Mouse (Mus musculus): Measurements from ENCODE around the gene Fbln1. TPM values are rescaled to one million over a fixed set of nuclear protein-coding genes. Genes with fewer than 3 reads are reported as not detected.

Fbln1 gene
- polyA plus RNA-seq, 1 experiment from 2014 or later = 119 TPM

- no peak for DNase-seq (ENCODE audit: low spot score)
- Histone ChIP-seq H3K9ac (ENCODE audit: low read depth, low read length) (no peak overlapping the region), H3K27me3 (ENCODE audit: control insufficient read depth, insufficient read depth, low read length) (no peaks in the 10 kb centered on the region), H3K4me1 (replicated peaks; ENCODE audit: control insufficient read depth, insufficient read depth, low read length) (no peaks in the 10 kb centered on the region), H3K36me3 (ENCODE audit: control insufficient read depth, insufficient read depth, low read length) (peaks cover 5% of the 10 kb centered on the region; the same call in 1 of the 2 replicates), H3K4me3 (ENCODE audit: low read depth, low read length) (no peak overlapping the region), H3K4me2 (replicated peaks; ENCODE audit: low read depth, low read length) (no peak overlapping the region), H3K9me3 (ENCODE audit: control insufficient read depth, low read length) (no peaks in the 10 kb centered on the region), H3K27ac (ENCODE audit: low read depth, low read length) (no peak overlapping the region)
- ATAC-seq (ENCODE audit: low FRiP score) = no peak
- WGBS = 78% methylated on average over 7 of the region's 7 CpGs
These were observed 21.1 kb downstream of the Fbln1 start for GRCm38 (mm10) chr15:85226841-85227240.

- Histone ChIP-seq H3K4me3 (ENCODE audit: low read depth, low read length) (no peak overlapping the region), H3K9ac (ENCODE audit: low read depth, low read length) (no peak overlapping the region), H3K4me1 (replicated peaks; ENCODE audit: control insufficient read depth, insufficient read depth, low read length) (no peaks in the 10 kb centered on the region), H3K36me3 (ENCODE audit: control insufficient read depth, insufficient read depth, low read length) (peaks cover 5% of the 10 kb centered on the region; the same call in 1 of the 2 replicates), H3K27ac (ENCODE audit: low read depth, low read length) (no peak overlapping the region), H3K27me3 (ENCODE audit: control insufficient read depth, insufficient read depth, low read length) (no peaks in the 10 kb centered on the region), H3K4me2 (replicated peaks; ENCODE audit: low read depth, low read length) (no peak overlapping the region), H3K9me3 (ENCODE audit: control insufficient read depth, low read length) (no peaks in the 10 kb centered on the region)
- 88% methylated on average over 3 of the region's 3 CpGs for WGBS
- DNase-seq (ENCODE audit: low spot score) = no peak
- no peak for ATAC-seq (ENCODE audit: low FRiP score)
These were observed 22.8 kb downstream of the Fbln1 start for GRCm38 (mm10) chr15:85228568-85228967.

GRCm38 (mm10) chr15:85229960-85230535 is 24.3 kb downstream of the Fbln1 start:
- 0 out of 2 replicates have a peak, but pooled peaks cover 3% of the 10 kb centered on the region for H3K36me3 ChIP-seq (ENCODE audit: control insufficient read depth, insufficient read depth, low read length)
- no peak for ATAC-seq (ENCODE audit: low FRiP score)
- 92% methylated on average over 13 of the region's 13 CpGs for WGBS

GRCm38 (mm10) chr15:85230613-85231012 is 24.9 kb downstream of the Fbln1 start:
- no peak for DNase-seq (ENCODE audit: low spot score)
- 93% methylated on average over 14 of the region's 14 CpGs for WGBS

More at GRCm38 (mm10) chr15:85229960-85230535, 24.3 kb downstream of the Fbln1 start:
- Histone ChIP-seq H3K4me1 (replicated peaks; ENCODE audit: control insufficient read depth, insufficient read depth, low read length) (no peaks in the 10 kb centered on the region), H3K27ac (ENCODE audit: low read depth, low read length) (no peak overlapping the region), H3K9ac (ENCODE audit: low read depth, low read length) (no peak overlapping the region), H3K4me2 (replicated peaks; ENCODE audit: low read depth, low read length) (no peak overlapping the region), H3K4me3 (ENCODE audit: low read depth, low read length) (no peak overlapping the region), H3K27me3 (ENCODE audit: control insufficient read depth, insufficient read depth, low read length) (no peaks in the 10 kb centered on the region), H3K9me3 (ENCODE audit: control insufficient read depth, low read length) (no peaks in the 10 kb centered on the region)
- no peak for DNase-seq (ENCODE audit: low spot score)

GRCm38 (mm10) chr15:85231443-85232255 is 25.9 kb downstream of the Fbln1 start:
- 0 out of 2 replicates have a peak, but pooled peaks cover 3% of the 10 kb centered on the region for H3K36me3 ChIP-seq (ENCODE audit: control insufficient read depth, insufficient read depth, low read length)

More at GRCm38 (mm10) chr15:85230613-85231012, 24.9 kb downstream of the Fbln1 start:
- H3K27me3 ChIP-seq (ENCODE audit: control insufficient read depth, insufficient read depth, low read length) = no peaks in the 10 kb centered on the region
- H3K4me2 ChIP-seq (replicated peaks; ENCODE audit: low read depth, low read length) = no peak overlapping the region
- H3K4me3 ChIP-seq (ENCODE audit: low read depth, low read length) = no peak overlapping the region
- H3K27ac ChIP-seq (ENCODE audit: low read depth, low read length) = no peak overlapping the region
- no peak for ATAC-seq (ENCODE audit: low FRiP score)
- 0 out of 2 replicates have a peak, but pooled peaks cover 3% of the 10 kb centered on the region for H3K36me3 ChIP-seq (ENCODE audit: control insufficient read depth, insufficient read depth, low read length)
- H3K4me1 ChIP-seq (replicated peaks; ENCODE audit: control insufficient read depth, insufficient read depth, low read length) = no peaks in the 10 kb centered on the region
- no peaks in the 10 kb centered on the region for H3K9me3 ChIP-seq (ENCODE audit: control insufficient read depth, low read length)
- H3K9ac ChIP-seq (ENCODE audit: low read depth, low read length) = no peak overlapping the region

GRCm38 (mm10) chr15:85232256-85232535 is 26.4 kb downstream of the Fbln1 start:
- ATAC-seq (ENCODE audit: low FRiP score) (no peak), DNase-seq (ENCODE audit: low spot score) (no peak)
- no peaks in the 10 kb centered on the region for H3K27me3 ChIP-seq (ENCODE audit: control insufficient read depth, insufficient read depth, low read length)
- H3K4me2 ChIP-seq (replicated peaks; ENCODE audit: low read depth, low read length) = no peak overlapping the region
- H3K27ac ChIP-seq (ENCODE audit: low read depth, low read length) = no peak overlapping the region
- H3K9me3 ChIP-seq (ENCODE audit: control insufficient read depth, low read length) = no peaks in the 10 kb centered on the region
- H3K4me1 ChIP-seq (replicated peaks; ENCODE audit: control insufficient read depth, insufficient read depth, low read length) = no peaks in the 10 kb centered on the region
- H3K4me3 ChIP-seq (ENCODE audit: low read depth, low read length) = no peak overlapping the region
- WGBS = 98% methylated on average over 4 of the region's 4 CpGs
- H3K9ac ChIP-seq (ENCODE audit: low read depth, low read length) = no peak overlapping the region
- 0 out of 2 replicates have a peak, but pooled peaks cover 3% of the 10 kb centered on the region for H3K36me3 ChIP-seq (ENCODE audit: control insufficient read depth, insufficient read depth, low read length)

More at GRCm38 (mm10) chr15:85231443-85232255, 25.9 kb downstream of the Fbln1 start:
- no peak overlapping the region for H3K4me2 ChIP-seq (replicated peaks; ENCODE audit: low read depth, low read length)
- no peak overlapping the region for H3K4me3 ChIP-seq (ENCODE audit: low read depth, low read length)
- ATAC-seq (ENCODE audit: low FRiP score) (no peak), DNase-seq (ENCODE audit: low spot score) (peak; percentile 86)
- WGBS = 88% methylated on average over 13 of the region's 13 CpGs
- H3K27ac ChIP-seq (ENCODE audit: low read depth, low read length) = no peak overlapping the region
- H3K9me3 ChIP-seq (ENCODE audit: control insufficient read depth, low read length) = no peaks in the 10 kb centered on the region
- no peaks in the 10 kb centered on the region for H3K4me1 ChIP-seq (replicated peaks; ENCODE audit: control insufficient read depth, insufficient read depth, low read length)
- no peak overlapping the region for H3K9ac ChIP-seq (ENCODE audit: low read depth, low read length)
- H3K27me3 ChIP-seq (ENCODE audit: control insufficient read depth, insufficient read depth, low read length) = no peaks in the 10 kb centered on the region

- 0 out of 2 replicates have a peak, but pooled peaks cover 3% of the 10 kb centered on the region for H3K36me3 ChIP-seq (ENCODE audit: control insufficient read depth, insufficient read depth, low read length)
- ATAC-seq (ENCODE audit: low FRiP score) (no peak), DNase-seq (ENCODE audit: low spot score) (no peak)
- H3K4me2 ChIP-seq (replicated peaks; ENCODE audit: low read depth, low read length) = no peak overlapping the region
- no peaks in the 10 kb centered on the region for H3K9me3 ChIP-seq (ENCODE audit: control insufficient read depth, low read length)
- 92% methylated on average over 25 of the region's 25 CpGs for WGBS
- H3K4me1 ChIP-seq (replicated peaks; ENCODE audit: control insufficient read depth, insufficient read depth, low read length) = no peaks in the 10 kb centered on the region
- H3K4me3 ChIP-seq (ENCODE audit: low read depth, low read length) = no peak overlapping the region
- H3K27me3 ChIP-seq (ENCODE audit: control insufficient read depth, insufficient read depth, low read length) = no peaks in the 10 kb centered on the region
- no peak overlapping the region for H3K9ac ChIP-seq (ENCODE audit: low read depth, low read length)
- H3K27ac ChIP-seq (ENCODE audit: low read depth, low read length) = no peak overlapping the region
These were observed 26.9 kb downstream of the Fbln1 start for GRCm38 (mm10) chr15:85232543-85233250.

GRCm38 (mm10) chr15:85233251-85233611 is 27.5 kb downstream of the Fbln1 start:
- H3K4me1 ChIP-seq (replicated peaks; ENCODE audit: control insufficient read depth, insufficient read depth, low read length) = no peaks in the 10 kb centered on the region
- no peak overlapping the region for H3K4me2 ChIP-seq (replicated peaks; ENCODE audit: low read depth, low read length)
- H3K36me3 ChIP-seq (ENCODE audit: control insufficient read depth, insufficient read depth, low read length) = 0 out of 2 replicates have a peak, but pooled peaks cover 3% of the 10 kb centered on the region
- H3K27ac ChIP-seq (ENCODE audit: low read depth, low read length) = no peak overlapping the region
- DNase-seq (ENCODE audit: low spot score) (no peak), ATAC-seq (ENCODE audit: low FRiP score) (no peak)
- 93% methylated on average over 4 of the region's 4 CpGs for WGBS
- H3K27me3 ChIP-seq (ENCODE audit: control insufficient read depth, insufficient read depth, low read length) = no peaks in the 10 kb centered on the region
- H3K9ac ChIP-seq (ENCODE audit: low read depth, low read length) = no peak overlapping the region
- H3K4me3 ChIP-seq (ENCODE audit: low read depth, low read length) = no peak overlapping the region
- H3K9me3 ChIP-seq (ENCODE audit: control insufficient read depth, low read length) = no peaks in the 10 kb centered on the region

Data from hindbrain, embryonic 11.5 days (tissue).